Mouse (Mus musculus): ENCODE measurements around the gene Itgb3. TPM values are rescaled to one million over a fixed set of nuclear protein-coding genes. Genes with fewer than 3 reads are reported as not detected.
A peak's percentile ranks its signal among the peaks of the same experiment; 100 is the strongest.

The Itgb3 gene
- polyA plus RNA-seq, 1 experiment from 2014 or later, result 2.6 TPM

GRCm38 (mm10) chr11:104579084-104579483, 28.7 kb upstream of the Itgb3 start:
- ATAC-seq (ENCODE audit: low read depth) (no peak), DNase-seq (ENCODE audit: low spot score) (no peak)
- Histone ChIP-seq H3K4me3 (ENCODE audit: low read depth, low read length) (no peak overlapping the region), H3K36me3 (ENCODE audit: control insufficient read depth, insufficient read depth, low read length) (no peaks in the 10 kb centered on the region), H3K27me3 (replicated peaks; ENCODE audit: control insufficient read depth, insufficient read depth, low read length) (no peaks in the 10 kb centered on the region), H3K4me1 (ENCODE audit: control insufficient read depth, insufficient read depth, low read length) (peaks cover 12% of the 10 kb centered on the region; the same call in 1 of the 2 replicates), H3K4me2 (ENCODE audit: low read depth, low read length) (no peak overlapping the region), H3K9ac (ENCODE audit: low read depth, low read length) (no peak overlapping the region), H3K27ac (replicated peaks; ENCODE audit: low read depth, low read length) (no peak overlapping the region), H3K9me3 (ENCODE audit: control insufficient read depth, low read length) (no peaks in the 10 kb centered on the region)
- WGBS, result 93% methylated on average over 9 of the region's 9 CpGs

GRCm38 (mm10) chr11:104579575-104579974, 28.2 kb upstream of the Itgb3 start:
- Histone ChIP-seq H3K4me1 (ENCODE audit: control insufficient read depth, insufficient read depth, low read length) (peaks cover 12% of the 10 kb centered on the region; the same call in 1 of the 2 replicates), H3K27me3 (replicated peaks; ENCODE audit: control insufficient read depth, insufficient read depth, low read length) (no peaks in the 10 kb centered on the region), H3K36me3 (ENCODE audit: control insufficient read depth, insufficient read depth, low read length) (no peaks in the 10 kb centered on the region), H3K9me3 (ENCODE audit: control insufficient read depth, low read length) (no peaks in the 10 kb centered on the region), H3K4me2 (ENCODE audit: low read depth, low read length) (no peak overlapping the region), H3K9ac (ENCODE audit: low read depth, low read length) (no peak overlapping the region), H3K4me3 (ENCODE audit: low read depth, low read length) (no peak overlapping the region), H3K27ac (replicated peaks; ENCODE audit: low read depth, low read length) (no peak overlapping the region)
- DNase-seq (ENCODE audit: low spot score) (no peak), ATAC-seq (ENCODE audit: low read depth) (no peak)
- 94% methylated on average over 8 of the region's 8 CpGs for WGBS

GRCm38 (mm10) chr11:104580091-104580490, 27.7 kb upstream of the Itgb3 start:
- H3K4me2 ChIP-seq (ENCODE audit: low read depth, low read length), result no peak overlapping the region
- 72% methylated on average over 6 of the region's 6 CpGs for WGBS
- H3K4me1 ChIP-seq (ENCODE audit: control insufficient read depth, insufficient read depth, low read length), result peaks cover 12% of the 10 kb centered on the region; the same call in 1 of the 2 replicates
- DNase-seq (ENCODE audit: low spot score) (peak; percentile 17), ATAC-seq (ENCODE audit: low read depth) (no peak)
- no peaks in the 10 kb centered on the region for H3K27me3 ChIP-seq (replicated peaks; ENCODE audit: control insufficient read depth, insufficient read depth, low read length)
- H3K27ac ChIP-seq (replicated peaks; ENCODE audit: low read depth, low read length), result no peak overlapping the region
- H3K9ac ChIP-seq (ENCODE audit: low read depth, low read length), result no peak overlapping the region
- no peaks in the 10 kb centered on the region for H3K9me3 ChIP-seq (ENCODE audit: control insufficient read depth, low read length)
- H3K4me3 ChIP-seq (ENCODE audit: low read depth, low read length), result no peak overlapping the region
- no peaks in the 10 kb centered on the region for H3K36me3 ChIP-seq (ENCODE audit: control insufficient read depth, insufficient read depth, low read length)

- WGBS, result 90% methylated on average over 5 of the region's 5 CpGs
- no peak for ATAC-seq (ENCODE audit: low read depth)
- H3K4me1 ChIP-seq (ENCODE audit: control insufficient read depth, insufficient read depth, low read length), result peaks cover 12% of the 10 kb centered on the region; the same call in 1 of the 2 replicates
- H3K9me3 ChIP-seq (ENCODE audit: control insufficient read depth, low read length), result no peaks in the 10 kb centered on the region
- H3K9ac ChIP-seq (ENCODE audit: low read depth, low read length), result no peak overlapping the region
- H3K4me2 ChIP-seq (ENCODE audit: low read depth, low read length), result no peak overlapping the region
- no peak overlapping the region for H3K27ac ChIP-seq (replicated peaks; ENCODE audit: low read depth, low read length)
- H3K36me3 ChIP-seq (ENCODE audit: control insufficient read depth, insufficient read depth, low read length), result no peaks in the 10 kb centered on the region
- H3K27me3 ChIP-seq (replicated peaks; ENCODE audit: control insufficient read depth, insufficient read depth, low read length), result no peaks in the 10 kb centered on the region
- no peak for DNase-seq (ENCODE audit: low spot score)
- no peak overlapping the region for H3K4me3 ChIP-seq (ENCODE audit: low read depth, low read length)
Observed at GRCm38 (mm10) chr11:104580606-104581005, 27.2 kb upstream of the Itgb3 start.

- H3K4me1 ChIP-seq (ENCODE audit: control insufficient read depth, insufficient read depth, low read length), result peaks cover 12% of the 10 kb centered on the region; the same call in 1 of the 2 replicates
- 21% methylated on average over 18 of the region's 18 CpGs for WGBS
- peak overlapping the region; percentile 21 for H3K4me3 ChIP-seq (ENCODE audit: low read depth, low read length)
- H3K27ac ChIP-seq (replicated peaks; ENCODE audit: low read depth, low read length), result no peak overlapping the region
- no peaks in the 10 kb centered on the region for H3K9me3 ChIP-seq (ENCODE audit: control insufficient read depth, low read length)
- peak overlapping the region; percentile 50 for H3K4me2 ChIP-seq (ENCODE audit: low read depth, low read length)
- no peaks in the 10 kb centered on the region for H3K27me3 ChIP-seq (replicated peaks; ENCODE audit: control insufficient read depth, insufficient read depth, low read length)
- DNase-seq (ENCODE audit: low spot score) (peak; percentile 74), ATAC-seq (ENCODE audit: low read depth) (no peak)
- peak overlapping the region; percentile 32; the same call in 1 of the 2 replicates for H3K9ac ChIP-seq (ENCODE audit: low read depth, low read length)
- H3K36me3 ChIP-seq (ENCODE audit: control insufficient read depth, insufficient read depth, low read length), result no peaks in the 10 kb centered on the region
Observed at GRCm38 (mm10) chr11:104581446-104582307, 26.1 kb upstream of the Itgb3 start.

GRCm38 (mm10) chr11:104582308-104582606, 25.5 kb upstream of the Itgb3 start:
- no peak overlapping the region for H3K27ac ChIP-seq (replicated peaks; ENCODE audit: low read depth, low read length)
- H3K4me1 ChIP-seq (ENCODE audit: control insufficient read depth, insufficient read depth, low read length), result peaks cover 12% of the 10 kb centered on the region; the same call in 1 of the 2 replicates

GRCm38 (mm10) chr11:104582630-104583364, 25.0 kb upstream of the Itgb3 start:
- Histone ChIP-seq H3K36me3 (ENCODE audit: control insufficient read depth, insufficient read depth, low read length) (no peaks in the 10 kb centered on the region), H3K4me1 (ENCODE audit: control insufficient read depth, insufficient read depth, low read length) (peaks cover 12% of the 10 kb centered on the region; the same call in 1 of the 2 replicates), H3K9ac (ENCODE audit: low read depth, low read length) (no peak overlapping the region), H3K27me3 (replicated peaks; ENCODE audit: control insufficient read depth, insufficient read depth, low read length) (no peaks in the 10 kb centered on the region), H3K9me3 (ENCODE audit: control insufficient read depth, low read length) (no peaks in the 10 kb centered on the region), H3K4me2 (ENCODE audit: low read depth, low read length) (no peak overlapping the region), H3K4me3 (ENCODE audit: low read depth, low read length) (no peak overlapping the region), H3K27ac (replicated peaks; ENCODE audit: low read depth, low read length) (no peak overlapping the region)
- DNase-seq (ENCODE audit: low spot score), result no peak
- no peak for ATAC-seq (ENCODE audit: low read depth)
- 60% methylated on average over 13 of the region's 13 CpGs for WGBS

More at GRCm38 (mm10) chr11:104582308-104582606, 25.5 kb upstream of the Itgb3 start:
- H3K9me3 ChIP-seq (ENCODE audit: control insufficient read depth, low read length), result no peaks in the 10 kb centered on the region
- no peaks in the 10 kb centered on the region for H3K36me3 ChIP-seq (ENCODE audit: control insufficient read depth, insufficient read depth, low read length)
- no peak for DNase-seq (ENCODE audit: low spot score)
- 82% methylated on average over 2 of the region's 2 CpGs for WGBS
- no peak overlapping the region for H3K9ac ChIP-seq (ENCODE audit: low read depth, low read length)
- no peak overlapping the region for H3K4me2 ChIP-seq (ENCODE audit: low read depth, low read length)
- ATAC-seq (ENCODE audit: low read depth), result no peak
- H3K27me3 ChIP-seq (replicated peaks; ENCODE audit: control insufficient read depth, insufficient read depth, low read length), result no peaks in the 10 kb centered on the region
- H3K4me3 ChIP-seq (ENCODE audit: low read depth, low read length), result no peak overlapping the region

- Histone ChIP-seq H3K4me3 (ENCODE audit: low read depth, low read length) (no peak overlapping the region), H3K4me2 (ENCODE audit: low read depth, low read length) (no peak overlapping the region), H3K9ac (ENCODE audit: low read depth, low read length) (no peak overlapping the region), H3K27me3 (replicated peaks; ENCODE audit: control insufficient read depth, insufficient read depth, low read length) (no peaks in the 10 kb centered on the region), H3K36me3 (ENCODE audit: control insufficient read depth, insufficient read depth, low read length) (no peaks in the 10 kb centered on the region), H3K27ac (replicated peaks; ENCODE audit: low read depth, low read length) (no peak overlapping the region), H3K9me3 (ENCODE audit: control insufficient read depth, low read length) (no peaks in the 10 kb centered on the region; the same call in 1 of the 2 replicates), H3K4me1 (ENCODE audit: control insufficient read depth, insufficient read depth, low read length) (peaks cover 12% of the 10 kb centered on the region; the same call in 1 of the 2 replicates)
- DNase-seq (ENCODE audit: low spot score) (no peak), ATAC-seq (ENCODE audit: low read depth) (no peak)
- WGBS, result 72% methylated on average over 5 of the region's 5 CpGs
Observed at GRCm38 (mm10) chr11:104585495-104585894, 22.3 kb upstream of the Itgb3 start.
